Mouse (Mus musculus) kidney, postnatal 10 days (tissue): ENCODE data around the gene Fam83e.

Source experiments
- DNase-seq: peaks from one replicate; pipeline ENCODE4 v3.0.0; 2021; ENCODE audit warnings: mixed read lengths

The Fam83e gene

GRCm38 (mm10) chr7:45715741-45716459 is 5.1 kb upstream of the Fam83e start:
- no peak for DNase-seq

GRCm38 (mm10) chr7:45716460-45716857 is 4.6 kb upstream of the Fam83e start:
- DNase-seq: no peak

GRCm38 (mm10) chr7:45716952-45717917 is 3.8 kb upstream of the Fam83e start:
- DNase-seq: no peak

- DNase-seq: peak; percentile 99
Measured at GRCm38 (mm10) chr7:45717918-45718297, 3.1 kb upstream of the Fam83e start, which contains the start of gene Sphk2. Gene Sphk2, minus strand, starts transcription at chr7:45718002.

GRCm38 (mm10) chr7:45718331-45718730 is 2.7 kb upstream of the Fam83e start:
- DNase-seq: no peak

DNA sequence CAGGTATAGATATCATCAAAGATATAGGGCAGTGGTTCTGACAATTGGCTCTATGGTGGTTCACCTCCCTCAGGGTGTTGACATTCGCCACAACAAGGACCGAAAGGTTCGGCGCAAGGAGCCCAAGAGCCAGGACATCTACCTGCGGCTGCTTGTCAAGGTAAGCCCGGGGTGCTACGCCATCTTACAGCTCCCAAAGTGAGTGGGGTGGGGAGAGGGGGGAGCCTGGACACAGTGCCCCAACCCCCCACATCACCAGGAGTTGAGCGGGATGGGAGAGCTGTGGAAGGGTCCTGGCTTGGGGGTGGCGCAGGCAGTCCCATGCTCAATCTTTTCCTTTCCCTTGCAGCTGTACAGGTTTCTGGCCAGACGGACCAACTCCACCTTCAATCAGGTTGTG is 1.8 kb upstream of the Fam83e start:
- DNase-seq: no peak

GRCm38 (mm10) chr7:45719738-45720412 is 1.1 kb upstream of the Fam83e start:
- DNase-seq: no peak

- DNase-seq: no peak
Measured at GRCm38 (mm10) chr7:45721234-45721571, 191 bp downstream of the Fam83e start.

- DNase-seq: no peak
Measured at GRCm38 (mm10) chr7:45721642-45722347, 783 bp downstream of the Fam83e start.

- DNase-seq: no peak
Measured at GRCm38 (mm10) chr7:45722348-45722713, 1.3 kb downstream of the Fam83e start.

- no peak for DNase-seq
Measured at GRCm38 (mm10) chr7:45723301-45723700, 2.3 kb downstream of the Fam83e start.

DNA sequence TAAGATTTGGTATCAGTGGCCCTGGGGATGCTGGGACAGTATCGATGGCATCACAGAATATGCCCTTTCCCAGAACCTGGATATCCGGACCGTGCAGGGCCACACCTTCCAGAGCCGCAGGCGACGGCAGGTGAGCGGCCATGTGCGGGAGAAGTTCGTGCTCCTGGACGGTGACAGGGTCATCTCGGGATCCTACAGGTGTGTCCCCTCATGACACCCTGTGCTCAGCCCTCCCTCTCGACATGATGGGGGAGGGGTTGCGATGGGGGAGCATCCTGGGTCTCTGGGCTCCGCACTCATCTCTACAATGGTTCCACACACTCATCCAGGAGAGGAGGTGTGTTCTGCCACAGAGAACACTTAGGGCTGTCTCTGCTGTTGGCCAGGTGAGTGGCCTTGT is 2.8 kb downstream of the Fam83e start:
- DNase-seq: no peak

GRCm38 (mm10) chr7:45725151-45725550 is 4.1 kb downstream of the Fam83e start:
- no peak for DNase-seq

GRCm38 (mm10) chr7:45725713-45726112 is 4.7 kb downstream of the Fam83e start, which contains the start of gene Spaca4:
Gene Spaca4, minus strand, starts transcription at chr7:45725813.
- DNase-seq: no peak

DNA sequence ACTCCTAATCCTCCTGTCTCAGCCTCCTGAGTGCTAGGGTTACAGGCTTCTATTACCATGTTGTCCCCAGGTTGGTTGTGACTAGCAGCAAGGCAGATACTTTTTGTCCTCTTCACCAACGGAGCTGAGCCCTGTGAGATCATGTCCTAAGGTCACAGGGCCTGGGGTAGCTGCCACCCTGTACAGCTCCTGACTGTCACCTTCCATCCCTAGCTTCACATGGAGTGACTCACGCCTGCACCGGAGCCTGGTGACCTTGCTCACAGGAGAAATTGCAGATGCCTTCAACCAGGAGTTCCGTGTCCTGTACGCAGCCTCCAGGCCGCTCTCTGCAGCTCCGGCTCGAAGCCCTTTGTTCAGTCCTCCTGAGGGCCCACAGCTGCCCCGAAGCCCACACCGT is 5.4 kb downstream of the Fam83e start:
- no peak for DNase-seq

DNA sequence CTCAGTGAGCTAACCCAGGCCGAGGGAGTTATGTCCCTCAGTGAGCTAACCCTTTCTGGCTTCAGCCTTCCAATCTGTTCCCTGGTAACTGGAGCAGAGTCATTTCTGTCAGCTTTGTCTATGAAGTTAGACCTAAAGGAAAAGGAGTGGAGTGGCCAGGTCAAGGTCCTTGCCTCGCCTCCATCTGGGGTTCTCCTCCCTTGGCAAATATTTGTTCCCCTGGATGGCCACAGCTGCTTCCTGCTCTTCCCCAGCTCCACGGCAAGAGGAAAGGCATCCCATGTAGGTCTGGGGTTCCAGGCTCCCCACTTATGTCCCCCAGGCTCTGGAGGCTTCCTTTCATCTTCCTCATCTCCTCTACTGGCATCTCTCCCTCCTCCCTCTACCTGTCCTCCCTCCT is 6.6 kb downstream of the Fam83e start:
- no peak for DNase-seq

DNA sequence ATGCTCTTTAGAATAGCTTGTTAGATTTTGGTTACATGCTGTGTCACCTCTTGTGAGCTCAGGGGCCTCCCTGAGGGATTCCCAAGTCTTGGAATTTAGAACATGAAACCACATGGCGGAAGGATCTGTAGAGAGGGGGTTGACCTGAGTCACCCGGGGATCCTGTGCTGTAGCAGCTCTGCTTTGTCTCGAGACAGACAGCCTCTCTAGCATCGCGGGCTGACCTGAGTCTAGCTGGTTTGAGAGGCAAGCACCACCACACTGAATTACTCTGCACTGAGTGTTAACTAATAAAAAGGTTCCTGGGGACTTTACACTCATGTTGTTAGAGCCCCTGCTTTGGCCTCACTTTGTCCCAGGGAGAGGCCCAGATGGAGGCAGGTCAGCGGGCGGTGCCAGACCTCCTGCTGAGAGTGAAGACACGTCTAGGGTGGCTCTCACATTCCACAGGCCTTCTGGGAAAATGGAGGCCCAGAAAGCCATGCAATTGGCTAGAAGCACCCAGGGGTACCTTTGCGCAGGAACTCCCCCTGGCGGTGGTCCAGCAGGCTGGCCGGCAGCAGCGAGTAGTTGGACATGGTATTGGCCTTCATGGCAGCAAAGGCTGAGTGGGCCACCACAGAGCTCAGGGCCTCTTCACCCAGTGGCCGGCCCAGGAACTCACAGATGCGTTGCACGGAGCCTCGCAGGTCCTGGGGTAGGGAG is 9.9 kb downstream of the Fam83e start:
- peak; percentile 75 for DNase-seq

DNA sequence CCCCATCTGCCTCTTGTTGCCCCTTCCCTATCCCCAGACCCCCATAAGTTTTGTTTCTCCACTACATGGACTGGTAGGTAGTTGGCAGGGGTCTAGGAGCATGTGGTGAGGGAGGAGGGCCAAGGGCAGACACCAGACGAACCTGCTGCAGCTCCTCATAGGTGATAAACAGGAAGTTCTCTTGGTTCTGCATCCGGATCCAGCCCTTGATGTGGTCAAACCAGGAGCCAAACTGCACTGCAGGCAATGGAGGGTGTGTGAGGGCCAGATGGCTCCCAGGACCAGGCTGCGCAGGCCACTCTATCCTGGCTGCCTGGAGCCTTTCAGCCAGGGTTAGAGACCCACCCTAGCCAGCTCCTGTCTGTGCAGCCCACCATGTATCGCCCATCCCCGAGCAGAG is 12.5 kb downstream of the Fam83e start:
- DNase-seq: no peak

DNA sequence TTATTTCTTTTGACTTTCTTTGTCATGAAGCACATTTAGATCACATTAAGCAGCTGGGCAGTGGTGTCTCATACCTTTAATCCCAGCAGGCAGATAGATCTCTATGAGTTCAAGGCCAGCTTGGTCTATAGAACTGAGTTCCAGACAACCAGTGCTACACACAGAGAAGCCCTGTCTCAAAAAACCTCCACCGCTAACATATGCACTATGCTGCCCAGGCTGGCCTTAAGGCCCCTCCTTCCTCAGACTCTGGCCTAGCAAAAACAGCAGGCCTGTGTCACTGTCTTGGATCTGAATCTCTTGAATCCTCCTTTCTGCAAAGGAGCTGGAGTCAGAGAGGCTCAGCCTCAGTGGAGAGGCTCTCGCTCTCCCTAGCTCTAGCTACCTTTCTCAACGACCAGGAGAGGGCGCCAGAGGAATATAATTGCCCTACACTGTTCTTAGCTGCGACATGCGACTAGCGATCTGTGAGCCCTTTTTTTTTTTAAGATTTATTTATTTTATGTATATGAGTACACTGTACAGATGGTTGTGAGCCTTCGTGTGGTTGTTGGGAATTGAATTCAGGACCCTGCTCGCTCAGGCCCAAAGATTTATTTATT is 18.3 kb downstream of the Fam83e start:
- peak; percentile 93 for DNase-seq

DNA sequence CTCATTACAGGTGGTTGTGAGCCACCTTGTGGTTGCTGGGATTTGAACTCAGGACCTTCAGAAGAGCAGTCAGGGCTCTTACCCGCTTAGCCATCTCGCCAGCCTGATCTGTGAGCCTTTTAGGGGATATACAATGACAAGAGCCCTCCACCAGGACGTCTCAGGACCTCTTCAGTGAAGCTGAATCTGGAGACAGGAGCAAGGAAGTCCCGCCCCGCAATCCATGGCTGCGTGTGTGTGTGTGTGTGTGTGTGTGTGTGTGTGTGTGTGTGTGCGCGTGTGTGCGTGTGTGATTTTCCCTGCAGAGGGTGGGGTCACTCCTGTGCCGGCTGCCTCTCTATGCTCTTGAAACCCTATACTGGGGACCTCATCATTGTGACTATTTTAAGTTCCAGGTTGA is 18.8 kb downstream of the Fam83e start:
- no peak for DNase-seq

- no peak for DNase-seq
Measured at GRCm38 (mm10) chr7:45741308-45741707, 20.3 kb downstream of the Fam83e start.

DNA sequence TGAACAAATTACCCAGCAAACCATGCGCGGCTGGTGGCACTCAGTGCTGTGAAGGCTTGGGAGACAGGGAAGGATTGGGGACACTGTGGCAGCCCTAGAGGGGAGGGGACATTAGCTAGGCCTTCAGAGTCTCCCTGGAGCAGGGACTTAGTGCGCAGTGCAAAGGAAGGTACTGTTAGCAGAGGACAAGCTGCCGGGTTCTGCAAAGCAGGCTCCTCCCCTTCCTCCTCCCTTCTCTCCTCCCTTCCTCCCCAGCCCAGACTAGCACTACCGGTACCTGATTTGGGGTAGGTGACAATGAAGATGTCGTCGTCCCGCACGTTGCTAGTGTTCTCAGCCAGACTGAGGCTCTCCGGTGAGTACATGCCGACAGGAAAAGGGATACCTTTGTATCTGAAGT is 20.8 kb downstream of the Fam83e start:
- DNase-seq: no peak
